Comparison of ENCODE assay signal across 11 mouse cellular contexts in genomic region chr2:164942692-164943290, GRCm38 (mm10). TPM values are rescaled to one million over a fixed set of nuclear protein-coding genes. Genes with fewer than 3 reads are reported as not detected.
A peak's percentile ranks its signal among the peaks of the same experiment; 100 is the strongest.
DNase-seq lines count a peak whose midpoint lies in the region; ATAC-seq lines count a peak whose summit lies in the region.
"Had no signal": no experiment of that assay in that cellular context is flagged by ENCODE, and none has a peak within 500 bp of the region (broad histone marks: within the 10 kb centered on the region; RNA-seq: fewer than 3 reads in every experiment).

No protein-coding gene starts in this region.

- peak; percentile 85 for ATAC-seq in common myeloid progenitor, adult 5-6 weeks (replicated peaks; ENCODE audit: low read depth, poor library complexity, severe bottlenecking)
- ATAC-seq in monocyte, adult 5-6 weeks (replicated peaks; ENCODE audit: insufficient number of reproducible peaks, low FRiP score, low TSS enrichment, poor library complexity, severe bottlenecking) = peak; percentile 92
- no peak for ATAC-seq in intestine, embryonic 15.5 days

- no peaks in the 10 kb centered on the region for H3K9me3 ChIP-seq in intestine, embryonic 15.5 days

- H3K27ac ChIP-seq in intestine, embryonic 15.5 days = no peak overlapping the region

- 21% methylated on average over 5 of the region's 5 CpGs for WGBS in intestine, embryonic 15.5 days

- H3K27me3 ChIP-seq in intestine, embryonic 15.5 days (replicated peaks) = peaks cover 36% of the 10 kb centered on the region

- no peak overlapping the region for H3K4me2 ChIP-seq in intestine, embryonic 15.5 days (replicated peaks)

- H3K9ac ChIP-seq in intestine, embryonic 15.5 days = no peak overlapping the region

- H3K4me3 ChIP-seq in intestine, embryonic 15.5 days (replicated peaks) = no peak overlapping the region
- H3K4me3 ChIP-seq: myocyte had no signal

- H3K36me3 ChIP-seq in intestine, embryonic 15.5 days = no peaks in the 10 kb centered on the region

- H3K4me1 ChIP-seq in intestine, embryonic 15.5 days (replicated peaks) = peaks cover 21% of the 10 kb centered on the region

- peak; percentile 36 for DNase-seq in adrenal gland, postnatal 10 days
- DNase-seq in adrenal gland, adult 18-20 months (ENCODE audit: low spot score in 2 of 2) = no peak
- peak; percentile 31 for DNase-seq in A20 (ENCODE audit: low read depth, low spot score)
- DNase-seq in right cerebral cortex, postnatal 36 days (ENCODE audit: low spot score in 2 of 2) = no peak
- no peak for DNase-seq in kidney, adult 11 months
- DNase-seq: cerebellum, adult 11-12 months; heart, postnatal 36 days had no signal

RNA-seq across cellular contexts. Expression of gene Mmp9, which starts 2.2 kb away (rescaled TPM):
- 10 to 100 TPM in 1 of 2 experiments, 1 to 10 TPM in 1; 2.6 to 24.5 TPM for total RNA-seq in adrenal gland, postnatal 10 days (2021)
- 1 to 10 TPM in 1 of 2 experiments, under 1 TPM in 1; 0.89 to 2.7 TPM for total RNA-seq in adrenal gland, adult 18-20 months (2021)
- total RNA-seq in common myeloid progenitor, adult 5-6 weeks (2017) = 1.0 and 1.1 TPM in 2 replicates
- total RNA-seq in monocyte, adult 5-6 weeks (2017) = 1.7 to 19.4 TPM (median 15.0 TPM) in 3 replicates
- polyA plus RNA-seq in intestine, embryonic 15.5 days (2015; fragmentation: Nextera tagmentation; extraction: Ambion mirVana) = 4.9 and 5.2 TPM in 2 replicates

RNA-seq across cellular contexts. Expression of gene Slc12a5, which starts 17.8 kb away (rescaled TPM):
- total RNA-seq in adrenal gland, postnatal 10 days (2021) = 1 to 10 TPM; 4.5 to 7.7 TPM
- total RNA-seq in adrenal gland, adult 18-20 months (2021) = 1 to 10 TPM; 5.2 to 9.0 TPM
- 4.2 TPM in 1 of 2 replicates, not detected in the other for total RNA-seq in common myeloid progenitor, adult 5-6 weeks (2017)
- total RNA-seq in monocyte, adult 5-6 weeks (2017) = 0.11 to 1.7 TPM (median 0.29 TPM) in 3 replicates
- 0.80 and 0.97 TPM in 2 replicates for polyA plus RNA-seq in intestine, embryonic 15.5 days (2015; fragmentation: Nextera tagmentation; extraction: Ambion mirVana)

RNA-seq across cellular contexts. Expression of gene Zfp335, which starts 31.2 kb away (rescaled TPM):
- 10 to 100 TPM; 13.4 to 16.2 TPM for total RNA-seq in adrenal gland, postnatal 10 days (2021)
- 10 to 100 TPM; 20.9 to 22.4 TPM for total RNA-seq in adrenal gland, adult 18-20 months (2021)
- 6.2 and 7.6 TPM in 2 replicates for total RNA-seq in common myeloid progenitor, adult 5-6 weeks (2017)
- 9.1 to 21.0 TPM (median 12.5 TPM) in 3 replicates for total RNA-seq in monocyte, adult 5-6 weeks (2017)
- 10.7 and 11.3 TPM in 2 replicates for polyA plus RNA-seq in intestine, embryonic 15.5 days (2015; fragmentation: Nextera tagmentation; extraction: Ambion mirVana)

Comparison
In these comparisons a context has a peak if more than half of its experiments do, and no peak if none do; other contexts are left out.
1. DNase-seq: peak in adrenal gland, postnatal 10 days (single experiment) and A20 (single experiment); none in adrenal gland, adult 18-20 months (0 of 2), right cerebral cortex, postnatal 36 days (0 of 2) and kidney, adult 11 months (single experiment).